Comparison of ENCODE assay signal across 10 mouse cellular contexts in genomic region chr13:69482751-69483150, GRCm38 (mm10). TPM values are rescaled to one million over a fixed set of nuclear protein-coding genes. Genes with fewer than 3 reads are reported as not detected.
DNase-seq lines count a peak whose midpoint lies in the region; ATAC-seq and TF ChIP-seq lines count a peak whose summit lies in the region.
"Had no signal": no experiment of that assay in that cellular context is flagged by ENCODE, and none has a peak within 500 bp of the region (broad histone marks: within the 10 kb centered on the region; RNA-seq: fewer than 3 reads in every experiment).

No protein-coding gene starts in this region.

- no peaks in the 10 kb centered on the region for H3K27me3 ChIP-seq in cerebellum, adult 2 months (ENCODE audit: control insufficient read depth, insufficient read depth, low read length)
- peaks cover 19% of the 10 kb centered on the region for H3K27me3 ChIP-seq in neural tube, embryonic 11.5 days (ENCODE audit: control insufficient read depth, insufficient read depth, low read length)
- H3K27me3 ChIP-seq in hindbrain, embryonic 13.5 days, result peaks cover 62% of the 10 kb centered on the region

- no peaks in the 10 kb centered on the region; the same call in 1 of the 2 replicates for H3K4me1 ChIP-seq in cerebellum, adult 2 months (ENCODE audit: control insufficient read depth, insufficient read depth, low read length)
- H3K4me1 ChIP-seq in neural tube, embryonic 11.5 days (ENCODE audit: control insufficient read depth, insufficient read depth, low read length), result peaks cover 9% of the 10 kb centered on the region
- peaks cover 23% of the 10 kb centered on the region for H3K4me1 ChIP-seq in hindbrain, embryonic 13.5 days (replicated peaks)

- H3K36me3 ChIP-seq in neural tube, embryonic 11.5 days (ENCODE audit: control insufficient read depth, insufficient read depth, low read length), result no peaks in the 10 kb centered on the region
- H3K36me3 ChIP-seq in hindbrain, embryonic 13.5 days, result no peaks in the 10 kb centered on the region
- H3K36me3 ChIP-seq: stomach, embryonic 15.5 days had no signal

- DNase-seq in cerebellum, adult 2 months, result peak; percentile 37 to 43
- no peak for DNase-seq in cerebellum, adult 8-10 months
- peak; percentile 29 for DNase-seq in neural tube, embryonic 11.5 days (ENCODE audit: low spot score)
- DNase-seq in neural tube, embryonic 10.5 days (ENCODE audit: extremely low spot score, low spot score), result no peak
- no peak for DNase-seq in left cerebral cortex, postnatal 10 days (ENCODE audit: extremely low spot score in 1 of 2, low spot score in 2 of 2)
- no peak for DNase-seq in adipocyte (ENCODE audit: low spot score)

- no peaks in the 10 kb centered on the region for H3K9me3 ChIP-seq in neural tube, embryonic 11.5 days (ENCODE audit: control insufficient read depth, low read length)
- no peaks in the 10 kb centered on the region for H3K9me3 ChIP-seq in hindbrain, embryonic 13.5 days
- H3K9me3 ChIP-seq: stomach, embryonic 15.5 days had no signal

- no peak overlapping the region for H3K9ac ChIP-seq in neural tube, embryonic 11.5 days (ENCODE audit: low read length)
- no peak overlapping the region for H3K9ac ChIP-seq in hindbrain, embryonic 13.5 days
- H3K9ac ChIP-seq: stomach, embryonic 15.5 days had no signal

- no peak overlapping the region for H3K27ac ChIP-seq in cerebellum, adult 2 months (ENCODE audit: insufficient read depth, low read length)
- H3K27ac ChIP-seq in neural tube, embryonic 11.5 days (ENCODE audit: low read depth, low read length), result no peak overlapping the region
- no peak overlapping the region for H3K27ac ChIP-seq in hindbrain, embryonic 13.5 days
- H3K27ac ChIP-seq: macrophage; stomach, embryonic 15.5 days had no signal

- intact Hi-C loops in left cerebral cortex, postnatal 10 days (cut with DNase I), result loop anchor here (5.0 kb wide), 1 partner anchor 880 kb away; no protein-coding TSS in a partner anchor

- TF ChIP-seq POLR2A in cerebellum, adult 2 months (IDR thresholded peaks at IDR 0.05; ENCODE audit: borderline replicate concordance, insufficient read depth, low read length), result no peak

- H3K4me3 ChIP-seq in cerebellum, adult 2 months (replicated peaks; ENCODE audit: insufficient read depth, low read depth, low read length), result no peak overlapping the region
- no peak overlapping the region for H3K4me3 ChIP-seq in neural tube, embryonic 11.5 days (ENCODE audit: low read depth, low read length)
- H3K4me3 ChIP-seq in hindbrain, embryonic 13.5 days, result no peak overlapping the region

- TF ChIP-seq CTCF in cerebellum, adult 2 months (IDR thresholded peaks at IDR 0.05; ENCODE audit: borderline replicate concordance, insufficient read depth, low read depth, low read length), result no peak

- 36% methylated on average over 8 of the region's 8 CpGs for WGBS in cerebellum, adult 2 months
- WGBS in neural tube, embryonic 11.5 days, result 55% methylated on average over 8 of the region's 8 CpGs
- WGBS in hindbrain, embryonic 13.5 days, result 40% methylated on average over 8 of the region's 8 CpGs

- ATAC-seq in neural tube, embryonic 11.5 days (ENCODE audit: insufficient read depth, low FRiP score, low TSS enrichment), result no peak
- ATAC-seq in hindbrain, embryonic 13.5 days (ENCODE audit: low FRiP score), result peak; percentile 5; the same call in 1 of the 2 replicates
- no peak for ATAC-seq in megakaryocyte-erythroid progenitor cell, adult 5-6 weeks (replicated peaks; ENCODE audit: low FRiP score, low TSS enrichment, poor library complexity, severe bottlenecking)

- H3K4me2 ChIP-seq in neural tube, embryonic 11.5 days (ENCODE audit: low read depth), result no peak overlapping the region
- H3K4me2 ChIP-seq in hindbrain, embryonic 13.5 days, result peak overlapping the region; percentile 66

RNA-seq across cellular contexts. Expression of gene Nsun2, which starts 50.8 kb away (rescaled TPM):
- 67.1 and 68.8 TPM in 2 replicates for polyA plus RNA-seq in cerebellum, adult 2 months (2012; rRNA removed)
- polyA plus RNA-seq in neural tube, embryonic 11.5 days (2014; fragmentation: Nextera tagmentation; extraction: Ambion mirVana), result 139 and 143 TPM in 2 replicates
- polyA plus RNA-seq in hindbrain, embryonic 13.5 days (2015; fragmentation: Nextera tagmentation; extraction: Ambion mirVana), result 75.2 and 77.6 TPM in 2 replicates
- 194 and 202 TPM in 2 replicates for total RNA-seq in megakaryocyte-erythroid progenitor cell, adult 5-6 weeks (2014; fragmentation: Nextera tagmentation)
- total RNA-seq in megakaryocyte-erythroid progenitor cell, adult 5-6 weeks (2017), result 324 and 335 TPM in 2 replicates
- 10 to 100 TPM; 67.6 to 68.9 TPM for total RNA-seq in left cerebral cortex, postnatal 10 days (2021)

RNA-seq across cellular contexts. Expression of gene Tent4a, which starts 51.7 kb away (rescaled TPM):
- polyA plus RNA-seq in cerebellum, adult 2 months (2012; rRNA removed), result 26.2 and 27.4 TPM in 2 replicates
- 8.5 and 10.5 TPM in 2 replicates for polyA plus RNA-seq in neural tube, embryonic 11.5 days (2014; fragmentation: Nextera tagmentation; extraction: Ambion mirVana)
- polyA plus RNA-seq in hindbrain, embryonic 13.5 days (2015; fragmentation: Nextera tagmentation; extraction: Ambion mirVana), result 6.2 and 6.6 TPM in 2 replicates
- 19.5 and 24.2 TPM in 2 replicates for total RNA-seq in megakaryocyte-erythroid progenitor cell, adult 5-6 weeks (2014; fragmentation: Nextera tagmentation)
- 13.5 and 14.0 TPM in 2 replicates for total RNA-seq in megakaryocyte-erythroid progenitor cell, adult 5-6 weeks (2017)
- total RNA-seq in left cerebral cortex, postnatal 10 days (2021), result 10 to 100 TPM; 34.3 to 40.3 TPM

Comparison
In these comparisons a context has a peak if more than half of its experiments do, and no peak if none do; other contexts are left out.
1. DNase-seq: peak in cerebellum, adult 2 months (2 of 2) and neural tube, embryonic 11.5 days (single experiment); none in cerebellum, adult 8-10 months (single experiment), neural tube, embryonic 10.5 days (single experiment), left cerebral cortex, postnatal 10 days (0 of 2) and adipocyte (single experiment).